Mouse (Mus musculus) stomach, embryonic 14.5 days (tissue): ENCODE measurements around the gene Hps1. TPM values are rescaled to one million over a fixed set of nuclear protein-coding genes. Genes with fewer than 3 reads are reported as not detected.

Source experiments
- ATAC-seq: fragments of 200-750 bp; cut with Nextera tagmentation; 2 replicates; pipeline ENCODE4 v1.8.0; 2017; ENCODE audit warnings: low read depth, moderate TSS enrichment; ENCODE audit not compliant: insufficient number of reproducible peaks, insufficient read depth, low FRiP score
- H3K27ac ChIP-seq: fragments of 300-500 bp; sonication (generic); 2 replicates; pipeline ENCODE4 v1.5.1; 2014; ENCODE audit warnings: mild to moderate bottlenecking, low read length, moderate library complexity, mixed read lengths
- H3K27me3 ChIP-seq: fragments of 300-500 bp; sonication (generic); 2 replicates; pipeline ENCODE4 v1.6.1; 2014; ENCODE audit warnings: low read length, control low read depth, mixed read lengths; ENCODE audit not compliant: control insufficient read depth, insufficient read depth
- H3K36me3 ChIP-seq: fragments of 300-500 bp; sonication (generic); 2 replicates; pipeline ENCODE4 v1.6.1; 2014; ENCODE audit warnings: mild to moderate bottlenecking, control low read depth, low read length, moderate library complexity, mixed read lengths; ENCODE audit not compliant: control insufficient read depth, insufficient read depth
- H3K4me1 ChIP-seq: fragments of 300-500 bp; sonication (generic); 2 replicates; pipeline ENCODE4 v1.6.1; 2014; ENCODE audit warnings: low read length, control low read depth, mixed read lengths; ENCODE audit not compliant: control insufficient read depth, insufficient read depth
- H3K4me2 ChIP-seq: fragments of 300-500 bp; sonication (generic); replicated peaks from 2 replicates; pipeline ENCODE4 v1.6.1; 2014; ENCODE audit warnings: low read depth, low read length, control low read depth
- H3K4me3 ChIP-seq: fragments of 300-500 bp; sonication (generic); 2 replicates; pipeline ENCODE4 v1.5.1; 2014; ENCODE audit warnings: low read depth, low read length, control low read depth
- H3K9ac ChIP-seq: fragments of 300-500 bp; sonication (generic); replicated peaks from 2 replicates; pipeline ENCODE4 v1.6.1; 2014; ENCODE audit warnings: low read depth, mild to moderate bottlenecking, control low read depth, low read length, moderate library complexity, mixed read lengths
- H3K9me3 ChIP-seq: fragments of 300-500 bp; sonication (generic); 2 replicates; pipeline ENCODE4 v1.6.1; 2016; ENCODE audit warnings: low read depth, low read length, control low read depth; ENCODE audit not compliant: control insufficient read depth
- WGBS: fragments of 180-500 bp; shearing (Covaris S2); extraction: QIAGEN DNeasy Blood & Tissue Kit; methylation state at CpG from one replicate; pipeline ENCODE4 v1.1.7; 2014; 5-methylcytosine and 5-hydroxymethylcytosine counted together
- polyA plus RNA-seq: library from polyadenylated mRNA; unstranded; fragments of >200 nt; fragmentation: Nextera tagmentation; extraction: Ambion mirVana; gene quantifications from 2 replicates; pipeline ENCODE4 v1.2.1, GENCODE M21; 2014

Gene Hps1
- 13.2 and 14.3 TPM in 2 replicates for polyA plus RNA-seq

GRCm38 (mm10) chr19:42779531-42780155, at the start of gene Hps1:
Gene Hps1, minus strand, starts transcription at chr19:42779978.
- H3K27me3 ChIP-seq, result no peaks in the 10 kb centered on the region
- peak within 1 kb of the TSS; percentile 42 for H3K9ac ChIP-seq
- peaks cover 3% of the 10 kb centered on the region; the same call in 1 of the 2 replicates for H3K4me1 ChIP-seq
- WGBS, result under 1% methylated on average over 42 of the region's 43 CpGs
- no peaks in the 10 kb centered on the region for H3K36me3 ChIP-seq
- peak within 1 kb of the TSS; percentile 75 for H3K4me2 ChIP-seq
- no peaks in the 10 kb centered on the region for H3K9me3 ChIP-seq
- peak within 1 kb of the TSS; percentile 85 for H3K27ac ChIP-seq
- peak within 1 kb of the TSS; percentile 54 for H3K4me3 ChIP-seq
- peak; percentile 97 for ATAC-seq

GRCm38 (mm10) chr19:42829196-42829595, 49.4 kb upstream of the Hps1 start:
- no peak overlapping the region for H3K27ac ChIP-seq
- WGBS, result 51% methylated on average over 4 of the region's 4 CpGs
- H3K4me2 ChIP-seq, result no peak overlapping the region
- H3K9me3 ChIP-seq, result no peaks in the 10 kb centered on the region
- H3K27me3 ChIP-seq, result no peaks in the 10 kb centered on the region
- ATAC-seq, result no peak
- no peaks in the 10 kb centered on the region for H3K36me3 ChIP-seq
- H3K9ac ChIP-seq, result no peak overlapping the region
- H3K4me3 ChIP-seq, result no peak overlapping the region
- no peaks in the 10 kb centered on the region for H3K4me1 ChIP-seq

- Histone ChIP-seq H3K27me3 (no peaks in the 10 kb centered on the region), H3K36me3 (no peaks in the 10 kb centered on the region), H3K4me1 (no peaks in the 10 kb centered on the region), H3K9ac (no peak overlapping the region), H3K4me2 (no peak overlapping the region), H3K4me3 (no peak overlapping the region), H3K9me3 (no peaks in the 10 kb centered on the region), H3K27ac (no peak overlapping the region)
- 70% methylated on average over 3 of the region's 3 CpGs for WGBS
- no peak for ATAC-seq
These were observed 48.1 kb upstream of the Hps1 start for GRCm38 (mm10) chr19:42827843-42828242.

- H3K4me2 ChIP-seq, result no peak overlapping the region
- H3K36me3 ChIP-seq, result no peaks in the 10 kb centered on the region
- no peak for ATAC-seq
- no peaks in the 10 kb centered on the region for H3K27me3 ChIP-seq
- no peaks in the 10 kb centered on the region for H3K9me3 ChIP-seq
- no peak overlapping the region for H3K9ac ChIP-seq
- H3K4me3 ChIP-seq, result no peak overlapping the region
- H3K4me1 ChIP-seq, result no peaks in the 10 kb centered on the region
- 92% methylated on average over 5 of the region's 5 CpGs for WGBS
- H3K27ac ChIP-seq, result no peak overlapping the region
These were observed 40.3 kb upstream of the Hps1 start for GRCm38 (mm10) chr19:42820109-42820508.

GRCm38 (mm10) chr19:42817761-42818160, 38.0 kb upstream of the Hps1 start:
- Histone ChIP-seq H3K4me3 (no peak overlapping the region), H3K27me3 (no peaks in the 10 kb centered on the region), H3K9ac (no peak overlapping the region), H3K4me2 (no peak overlapping the region), H3K9me3 (no peaks in the 10 kb centered on the region), H3K36me3 (no peaks in the 10 kb centered on the region), H3K4me1 (no peaks in the 10 kb centered on the region), H3K27ac (no peak overlapping the region)
- WGBS, result 87% methylated on average over 2 of the region's 2 CpGs
- ATAC-seq, result no peak

- ATAC-seq, result no peak
- 88% methylated on average over 2 of the region's 2 CpGs for WGBS
- H3K4me2 ChIP-seq, result no peak overlapping the region
- no peak overlapping the region for H3K4me3 ChIP-seq
- no peaks in the 10 kb centered on the region for H3K36me3 ChIP-seq
- H3K4me1 ChIP-seq, result no peaks in the 10 kb centered on the region
- no peak overlapping the region for H3K9ac ChIP-seq
- no peak overlapping the region for H3K27ac ChIP-seq
- H3K9me3 ChIP-seq, result no peaks in the 10 kb centered on the region
- H3K27me3 ChIP-seq, result no peaks in the 10 kb centered on the region
These were observed 36.5 kb upstream of the Hps1 start for GRCm38 (mm10) chr19:42816261-42816660.

GRCm38 (mm10) chr19:42810140-42810539, 30.4 kb upstream of the Hps1 start:
- Histone ChIP-seq H3K27me3 (no peaks in the 10 kb centered on the region), H3K9me3 (no peaks in the 10 kb centered on the region), H3K4me1 (no peaks in the 10 kb centered on the region), H3K4me2 (no peak overlapping the region), H3K27ac (no peak overlapping the region), H3K4me3 (no peak overlapping the region), H3K36me3 (no peaks in the 10 kb centered on the region), H3K9ac (no peak overlapping the region)
- WGBS, result 66% methylated on average over 5 of the region's 5 CpGs
- no peak for ATAC-seq

- Histone ChIP-seq H3K27ac (no peak overlapping the region), H3K36me3 (no peaks in the 10 kb centered on the region), H3K4me3 (no peak overlapping the region), H3K9me3 (no peaks in the 10 kb centered on the region), H3K4me1 (no peaks in the 10 kb centered on the region), H3K27me3 (no peaks in the 10 kb centered on the region), H3K4me2 (no peak overlapping the region), H3K9ac (no peak overlapping the region)
- 78% methylated on average over 10 of the region's 10 CpGs for WGBS
- ATAC-seq, result no peak
These were observed 29.7 kb upstream of the Hps1 start for GRCm38 (mm10) chr19:42809491-42809890.

GRCm38 (mm10) chr19:42797866-42798265, 18.1 kb upstream of the Hps1 start:
- Histone ChIP-seq H3K27me3 (no peaks in the 10 kb centered on the region), H3K4me2 (no peak overlapping the region), H3K4me1 (0 out of 2 replicates have a peak, but pooled peaks cover 6% of the 10 kb centered on the region), H3K9ac (no peak overlapping the region), H3K27ac (no peak overlapping the region), H3K36me3 (no peaks in the 10 kb centered on the region), H3K9me3 (no peaks in the 10 kb centered on the region), H3K4me3 (no peak overlapping the region)
- ATAC-seq, result no peak
- WGBS, result 61% methylated on average over 2 of the region's 2 CpGs
